Mouse (Mus musculus) ES-Bruce4 (cell line): ENCODE data around the gene Zfp955a.

Experiments used
- CTCF ChIP-seq: IDR thresholded peaks from one replicate; pipeline ENCODE4 v1.8.1; 2011; ENCODE audit warnings: low read depth, low read length
- EP300 ChIP-seq: IDR thresholded peaks from 2 replicates; pipeline ENCODE4 v1.6.1; 2011; ENCODE audit warnings: low read depth, low read length; ENCODE audit not compliant: insufficient read depth
- POLR2A ChIP-seq: IDR thresholded peaks from one replicate; pipeline ENCODE4 v1.8.1; 2011; ENCODE audit warnings: low read length; ENCODE audit not compliant: insufficient read depth

- TF ChIP-seq CTCF, result no peak
- no peak for TF ChIP-seq POLR2A
- TF ChIP-seq EP300, result no peak
Observed at GRCm38 (mm10) chr17:33268907-33269306, 14.0 kb upstream of the Zfp955a start.
